Mouse (Mus musculus) ES-Bruce4 (cell line): Measurements from ENCODE around the gene Unc80.

ENCODE experiments used
- CTCF ChIP-seq: IDR thresholded peaks from one replicate; pipeline ENCODE4 v1.8.1; 2011; ENCODE audit warnings: low read depth, low read length
- EP300 ChIP-seq: IDR thresholded peaks from 2 replicates; pipeline ENCODE4 v1.6.1; 2011; ENCODE audit warnings: low read depth, low read length; ENCODE audit not compliant: insufficient read depth
- POLR2A ChIP-seq: IDR thresholded peaks from one replicate; pipeline ENCODE4 v1.8.1; 2011; ENCODE audit warnings: low read length; ENCODE audit not compliant: insufficient read depth

GRCm38 (mm10) chr1:66638177-66638576 is 170.0 kb downstream of the Unc80 start:
- TF ChIP-seq EP300 (no peak), CTCF (no peak), POLR2A (no peak)
